Mouse (Mus musculus) lung, postnatal 10 days (tissue): ENCODE measurements around the gene Aurkb.
A peak's percentile ranks its signal among the peaks of the same experiment; 100 is the strongest.

Experiments used
- DNase-seq: peaks from one replicate; pipeline ENCODE4 v3.0.0; 2021

Gene Aurkb

GRCm38 (mm10) chr11:69065394-69065925, 20.0 kb downstream of the Aurkb start:
- DNase-seq = no peak

- no peak for DNase-seq
These were observed 20.9 kb downstream of the Aurkb start for GRCm38 (mm10) chr11:69066163-69066861.

GRCm38 (mm10) chr11:69066956-69067355, 21.5 kb downstream of the Aurkb start:
- peak; percentile 94 for DNase-seq

GRCm38 (mm10) chr11:69067601-69068000, 22.2 kb downstream of the Aurkb start:
- DNase-seq = peak; percentile 59

GRCm38 (mm10) chr11:69070093-69070492, 24.6 kb downstream of the Aurkb start:
- DNase-seq = peak; percentile 32

GRCm38 (mm10) chr11:69070590-69071222, 25.3 kb downstream of the Aurkb start, which contains the start of gene Tmem107:
Tmem107 (plus strand) TSS chr11:69070806.
- DNase-seq = peak; percentile 96

- DNase-seq = no peak
These were observed 25.8 kb downstream of the Aurkb start for GRCm38 (mm10) chr11:69071262-69071661.

- no peak for DNase-seq
These were observed 26.8 kb downstream of the Aurkb start for GRCm38 (mm10) chr11:69072234-69072633.

- no peak for DNase-seq
These were observed 27.2 kb downstream of the Aurkb start for GRCm38 (mm10) chr11:69072666-69073064.

- DNase-seq = peak; percentile 93
These were observed 27.8 kb downstream of the Aurkb start for GRCm38 (mm10) chr11:69073065-69073888.

GRCm38 (mm10) chr11:69073951-69074775, 28.7 kb downstream of the Aurkb start:
- DNase-seq = no peak

GRCm38 (mm10) chr11:69074776-69075069, 29.3 kb downstream of the Aurkb start:
- no peak for DNase-seq

GRCm38 (mm10) chr11:69075764-69076479, 30.5 kb downstream of the Aurkb start:
- DNase-seq = no peak

GRCm38 (mm10) chr11:69076572-69076971, 31.1 kb downstream of the Aurkb start:
- no peak for DNase-seq

GRCm38 (mm10) chr11:69077316-69077715, 31.9 kb downstream of the Aurkb start:
- DNase-seq = no peak

GRCm38 (mm10) chr11:69078041-69078440, 32.6 kb downstream of the Aurkb start:
- DNase-seq = no peak

GRCm38 (mm10) chr11:69078805-69079438, 33.5 kb downstream of the Aurkb start:
- no peak for DNase-seq

- no peak for DNase-seq
These were observed 34.8 kb downstream of the Aurkb start for GRCm38 (mm10) chr11:69080102-69080854.

GRCm38 (mm10) chr11:69080855-69081222, 35.4 kb downstream of the Aurkb start:
- no peak for DNase-seq

GRCm38 (mm10) chr11:69081613-69082012, 36.2 kb downstream of the Aurkb start:
- no peak for DNase-seq

- DNase-seq = no peak
These were observed 40.2 kb downstream of the Aurkb start for GRCm38 (mm10) chr11:69085608-69086007.
